Mouse (Mus musculus): ENCODE data around the gene Stoml2. TPM values are rescaled to one million over a fixed set of nuclear protein-coding genes. Genes with fewer than 3 reads are reported as not detected.
A peak's percentile ranks its signal among the peaks of the same experiment; 100 is the strongest.

Stoml2 gene
- polyA plus RNA-seq, 1 experiment from 2014 or later, result 365 TPM

- no peak for ATAC-seq (ENCODE audit: low FRiP score)
- Histone ChIP-seq H3K27me3 (ENCODE audit: control insufficient read depth, insufficient read depth, low read length) (no peaks in the 10 kb centered on the region), H3K4me3 (ENCODE audit: low read depth, low read length) (no peak overlapping the region), H3K4me2 (peak overlapping the region; percentile 8; the same call in 1 of the 2 replicates), H3K27ac (ENCODE audit: low read depth, low read length) (peak overlapping the region; percentile 42; the same call in 1 of the 2 replicates), H3K9me3 (ENCODE audit: control insufficient read depth, low read length) (no peaks in the 10 kb centered on the region), H3K4me1 (ENCODE audit: control insufficient read depth, insufficient read depth, low read length) (peaks cover 37% of the 10 kb centered on the region), H3K9ac (ENCODE audit: low read length) (no peak overlapping the region; the same call in 1 of the 2 replicates), H3K36me3 (ENCODE audit: control insufficient read depth, insufficient read depth, low read length) (peaks cover 6% of the 10 kb centered on the region)
- no peak for DNase-seq (ENCODE audit: low spot score, missing footprints)
- 63% methylated on average over 9 of the region's 9 CpGs for WGBS
Measured at GRCm38 (mm10) chr4:43040881-43041547, 9.5 kb upstream of the Stoml2 start.

DNA sequence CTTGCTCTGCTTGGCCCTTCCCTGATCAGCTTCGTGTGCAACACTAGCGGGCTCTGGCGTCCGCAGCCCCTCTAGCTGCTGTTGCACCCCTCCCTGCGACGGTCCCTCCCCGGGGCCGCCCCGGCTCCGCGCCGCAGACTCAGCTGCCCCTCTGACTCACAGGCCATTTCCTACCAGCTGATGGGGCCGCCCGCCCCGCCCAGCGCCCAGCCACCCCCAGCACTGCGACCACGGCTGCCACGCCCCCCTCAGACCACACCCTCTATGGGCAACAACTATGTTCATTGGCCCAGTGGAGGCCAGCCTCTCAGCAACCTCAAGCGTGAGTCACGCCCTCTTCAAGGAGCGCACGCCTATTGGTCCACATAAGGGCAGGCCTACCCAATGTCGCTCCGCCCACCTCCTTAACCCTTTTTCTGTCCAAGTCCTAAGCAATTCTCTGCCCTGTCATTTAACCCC, 8.6 kb upstream of the Stoml2 start:
- H3K36me3 ChIP-seq (ENCODE audit: control insufficient read depth, insufficient read depth, low read length), result peaks cover 7% of the 10 kb centered on the region
- 0% methylated on average over 25 of the region's 25 CpGs for WGBS
- peak overlapping the region; percentile 76 for H3K9ac ChIP-seq (ENCODE audit: low read length)
- peaks cover 37% of the 10 kb centered on the region for H3K4me1 ChIP-seq (ENCODE audit: control insufficient read depth, insufficient read depth, low read length)
- DNase-seq (ENCODE audit: low spot score, missing footprints) (peak; percentile 98), ATAC-seq (ENCODE audit: low FRiP score) (peak; percentile 92)
- peak overlapping the region; percentile 78 for H3K4me2 ChIP-seq
- H3K9me3 ChIP-seq (ENCODE audit: control insufficient read depth, low read length), result no peaks in the 10 kb centered on the region
- peak overlapping the region; percentile 67 for H3K27ac ChIP-seq (ENCODE audit: low read depth, low read length)
- H3K27me3 ChIP-seq (ENCODE audit: control insufficient read depth, insufficient read depth, low read length), result no peaks in the 10 kb centered on the region
- H3K4me3 ChIP-seq (ENCODE audit: low read depth, low read length), result peak overlapping the region; percentile 70

DNA sequence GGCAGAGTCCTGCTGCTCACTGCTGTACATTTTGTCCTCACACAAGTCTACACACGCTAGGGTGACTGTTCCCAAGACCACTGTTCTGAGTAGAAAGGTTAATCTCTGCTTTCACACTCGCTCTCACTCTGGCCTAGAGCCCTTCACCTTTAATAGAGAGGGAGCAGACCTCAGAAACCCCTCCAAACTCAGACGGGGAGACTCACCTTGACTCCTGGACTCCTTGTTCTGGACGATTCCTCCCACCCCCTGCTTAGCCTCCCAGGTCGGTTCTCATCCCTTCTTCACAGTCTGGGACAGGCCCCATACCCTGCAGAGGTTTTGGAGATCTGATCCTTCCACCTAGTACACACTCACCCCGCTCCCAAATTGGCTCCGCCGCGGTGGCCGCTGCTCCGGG, 8.1 kb upstream of the Stoml2 start:
- peak overlapping the region; percentile 67 for H3K27ac ChIP-seq (ENCODE audit: low read depth, low read length)
- WGBS, result 2% methylated on average over 11 of the region's 11 CpGs
- ATAC-seq (ENCODE audit: low FRiP score), result no peak
- H3K9me3 ChIP-seq (ENCODE audit: control insufficient read depth, low read length), result no peaks in the 10 kb centered on the region
- peak overlapping the region; percentile 78 for H3K4me2 ChIP-seq
- peak overlapping the region; percentile 70 for H3K4me3 ChIP-seq (ENCODE audit: low read depth, low read length)
- DNase-seq (ENCODE audit: low spot score, missing footprints), result peak; percentile 91
- peaks cover 7% of the 10 kb centered on the region for H3K36me3 ChIP-seq (ENCODE audit: control insufficient read depth, insufficient read depth, low read length)
- H3K4me1 ChIP-seq (ENCODE audit: control insufficient read depth, insufficient read depth, low read length), result peaks cover 33% of the 10 kb centered on the region
- peak overlapping the region; percentile 76 for H3K9ac ChIP-seq (ENCODE audit: low read length)
- H3K27me3 ChIP-seq (ENCODE audit: control insufficient read depth, insufficient read depth, low read length), result no peaks in the 10 kb centered on the region

DNA sequence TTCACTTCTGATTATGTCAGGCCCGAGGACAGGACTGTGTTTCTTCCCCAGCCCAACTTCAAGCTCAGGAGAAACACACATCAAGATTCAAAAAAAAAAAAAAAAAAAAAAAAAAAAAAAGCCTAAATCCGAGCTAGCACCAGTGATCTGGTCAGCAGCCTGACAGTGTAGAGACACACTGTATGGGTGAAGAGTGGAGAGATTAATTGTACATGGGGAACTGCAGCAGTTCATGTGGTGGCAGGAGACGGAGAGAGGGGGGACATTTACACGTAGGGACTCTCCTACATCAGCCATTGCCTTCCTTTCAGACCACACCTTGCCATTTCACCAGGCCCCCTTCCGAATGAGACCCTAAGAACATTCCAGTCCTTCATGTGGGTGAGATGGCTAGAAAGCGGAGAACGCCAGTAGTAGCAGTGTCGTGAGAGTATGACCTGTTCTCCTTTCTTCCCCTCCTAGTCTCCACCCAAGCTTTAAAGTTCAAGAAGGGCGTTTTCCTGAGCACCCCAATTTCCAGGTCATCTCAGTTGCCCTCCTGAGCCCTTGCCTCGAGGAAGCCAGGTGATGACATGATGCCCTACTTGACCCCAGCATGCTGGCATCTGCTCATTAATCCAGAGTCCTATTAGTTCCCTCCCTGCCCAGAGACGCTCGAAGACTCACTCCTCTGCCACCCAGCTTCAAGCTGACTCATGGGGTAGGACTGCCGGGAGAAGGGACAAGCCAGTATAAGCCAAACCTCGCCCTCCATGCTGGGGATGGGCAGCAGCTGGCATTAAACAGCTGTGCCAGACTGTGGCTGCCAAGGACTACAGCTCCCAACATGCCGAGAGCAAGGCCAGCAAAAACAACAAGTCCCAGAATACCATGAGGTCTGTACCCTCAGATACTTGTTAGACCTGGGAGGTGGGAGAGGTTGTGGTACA, 7.3 kb upstream of the Stoml2 start:
- Histone ChIP-seq H3K9me3 (ENCODE audit: control insufficient read depth, low read length) (no peaks in the 10 kb centered on the region), H3K27me3 (ENCODE audit: control insufficient read depth, insufficient read depth, low read length) (no peaks in the 10 kb centered on the region), H3K36me3 (ENCODE audit: control insufficient read depth, insufficient read depth, low read length) (peaks cover 10% of the 10 kb centered on the region), H3K4me3 (ENCODE audit: low read depth, low read length) (peak overlapping the region; percentile 70), H3K9ac (ENCODE audit: low read length) (peak overlapping the region; percentile 76), H3K4me2 (peak overlapping the region; percentile 78), H3K27ac (ENCODE audit: low read depth, low read length) (no peak overlapping the region; the same call in 1 of the 2 replicates), H3K4me1 (ENCODE audit: control insufficient read depth, insufficient read depth, low read length) (peaks cover 27% of the 10 kb centered on the region)
- ATAC-seq (ENCODE audit: low FRiP score) (no peak), DNase-seq (ENCODE audit: low spot score, missing footprints) (no peak)
- 64% methylated on average over 15 of the region's 15 CpGs for WGBS

DNA sequence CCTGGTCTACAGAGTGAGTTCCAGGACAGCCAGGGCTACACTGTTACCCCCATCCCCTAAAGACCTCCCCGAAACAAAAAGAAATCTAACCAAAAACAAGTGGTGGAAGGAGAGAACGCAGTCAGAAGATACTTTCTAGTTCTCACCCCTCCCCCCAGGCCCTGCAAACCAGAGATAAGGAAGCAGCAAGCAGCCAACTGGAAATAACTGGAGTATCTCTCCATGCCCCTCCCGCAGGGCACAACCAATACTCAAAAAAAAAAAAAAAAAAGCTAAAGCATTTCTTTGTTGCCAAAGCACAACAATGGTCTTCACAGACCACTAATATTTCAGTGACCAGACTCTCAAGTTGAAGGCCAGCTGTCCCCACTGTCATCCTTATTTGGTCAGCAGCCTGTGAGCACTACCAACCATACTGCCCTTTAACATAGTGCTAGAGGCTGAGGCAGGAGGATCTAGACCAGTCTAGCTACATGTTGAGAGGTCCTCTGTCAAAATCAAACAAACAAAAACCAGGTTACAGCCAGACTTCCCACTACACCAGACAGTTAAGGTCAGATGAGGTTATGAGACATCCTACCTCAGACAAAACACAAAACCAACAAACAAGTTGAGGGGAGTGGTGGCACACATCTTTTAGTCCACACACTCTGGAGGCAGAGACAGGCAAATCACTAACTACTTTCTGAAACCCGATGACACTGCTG, 6.5 kb upstream of the Stoml2 start:
- no peak overlapping the region for H3K9ac ChIP-seq (ENCODE audit: low read length)
- H3K9me3 ChIP-seq (ENCODE audit: control insufficient read depth, low read length), result no peaks in the 10 kb centered on the region
- no peaks in the 10 kb centered on the region for H3K27me3 ChIP-seq (ENCODE audit: control insufficient read depth, insufficient read depth, low read length)
- H3K36me3 ChIP-seq (ENCODE audit: control insufficient read depth, insufficient read depth, low read length), result peaks cover 14% of the 10 kb centered on the region
- no peak overlapping the region for H3K27ac ChIP-seq (ENCODE audit: low read depth, low read length)
- H3K4me2 ChIP-seq, result no peak overlapping the region; the same call in 1 of the 2 replicates
- H3K4me1 ChIP-seq (ENCODE audit: control insufficient read depth, insufficient read depth, low read length), result peaks cover 22% of the 10 kb centered on the region
- DNase-seq (ENCODE audit: low spot score, missing footprints), result no peak
- 73% methylated on average over 4 of the region's 4 CpGs for WGBS
- no peak overlapping the region for H3K4me3 ChIP-seq (ENCODE audit: low read depth, low read length)
- no peak for ATAC-seq (ENCODE audit: low FRiP score)

GRCm38 (mm10) chr4:43036356-43036755, 4.8 kb upstream of the Stoml2 start:
- Histone ChIP-seq H3K9ac (ENCODE audit: low read length) (no peak overlapping the region), H3K9me3 (ENCODE audit: control insufficient read depth, low read length) (no peaks in the 10 kb centered on the region), H3K4me1 (ENCODE audit: control insufficient read depth, insufficient read depth, low read length) (peaks cover 32% of the 10 kb centered on the region), H3K27me3 (ENCODE audit: control insufficient read depth, insufficient read depth, low read length) (no peaks in the 10 kb centered on the region), H3K36me3 (ENCODE audit: control insufficient read depth, insufficient read depth, low read length) (peaks cover 14% of the 10 kb centered on the region), H3K4me3 (ENCODE audit: low read depth, low read length) (no peak overlapping the region), H3K4me2 (no peak overlapping the region), H3K27ac (ENCODE audit: low read depth, low read length) (no peak overlapping the region)
- ATAC-seq (ENCODE audit: low FRiP score) (no peak), DNase-seq (ENCODE audit: low spot score, missing footprints) (no peak)
- WGBS, result 89% methylated on average over 10 of the region's 10 CpGs

DNA sequence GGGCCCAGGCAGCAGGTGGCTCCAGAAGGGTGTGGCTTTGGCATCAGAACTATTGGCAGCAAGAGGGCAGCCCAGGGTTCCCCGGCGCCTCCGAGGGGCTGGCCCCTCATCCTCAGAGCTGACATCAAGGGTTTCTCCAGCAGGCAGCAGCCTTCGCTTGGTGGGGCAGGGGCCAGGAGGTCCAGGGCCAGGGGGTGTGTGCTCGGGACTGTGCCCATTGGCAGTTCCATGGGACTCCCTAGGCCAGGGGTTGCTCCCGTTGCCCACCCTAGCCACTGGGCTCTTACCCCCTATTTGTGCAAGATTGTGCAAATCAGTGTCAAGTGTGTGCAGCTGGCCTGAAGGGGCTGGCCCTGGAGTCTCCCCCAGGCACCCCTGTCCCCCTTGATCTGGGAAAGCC, 4.3 kb upstream of the Stoml2 start:
- no peak for DNase-seq (ENCODE audit: low spot score, missing footprints)
- WGBS, result 86% methylated on average over 6 of the region's 6 CpGs
- peaks cover 14% of the 10 kb centered on the region for H3K36me3 ChIP-seq (ENCODE audit: control insufficient read depth, insufficient read depth, low read length)
- H3K4me1 ChIP-seq (ENCODE audit: control insufficient read depth, insufficient read depth, low read length), result peaks cover 29% of the 10 kb centered on the region
- no peak for ATAC-seq (ENCODE audit: low FRiP score)
- H3K9me3 ChIP-seq (ENCODE audit: control insufficient read depth, low read length), result no peaks in the 10 kb centered on the region
- H3K27ac ChIP-seq (ENCODE audit: low read depth, low read length), result no peak overlapping the region
- no peak overlapping the region for H3K4me3 ChIP-seq (ENCODE audit: low read depth, low read length)
- H3K9ac ChIP-seq (ENCODE audit: low read length), result no peak overlapping the region
- no peak overlapping the region for H3K4me2 ChIP-seq
- no peaks in the 10 kb centered on the region for H3K27me3 ChIP-seq (ENCODE audit: control insufficient read depth, insufficient read depth, low read length)

- no peaks in the 10 kb centered on the region for H3K9me3 ChIP-seq (ENCODE audit: control insufficient read depth, low read length)
- ATAC-seq (ENCODE audit: low FRiP score), result no peak
- H3K36me3 ChIP-seq (ENCODE audit: control insufficient read depth, insufficient read depth, low read length), result peaks cover 21% of the 10 kb centered on the region
- DNase-seq (ENCODE audit: low spot score, missing footprints), result no peak
- no peak overlapping the region for H3K4me2 ChIP-seq
- H3K27me3 ChIP-seq (ENCODE audit: control insufficient read depth, insufficient read depth, low read length), result no peaks in the 10 kb centered on the region
- H3K4me1 ChIP-seq (ENCODE audit: control insufficient read depth, insufficient read depth, low read length), result peaks cover 18% of the 10 kb centered on the region
- H3K4me3 ChIP-seq (ENCODE audit: low read depth, low read length), result no peak overlapping the region
- no peak overlapping the region for H3K27ac ChIP-seq (ENCODE audit: low read depth, low read length)
- H3K9ac ChIP-seq (ENCODE audit: low read length), result no peak overlapping the region
- WGBS, result 85% methylated on average over 14 of the region's 14 CpGs
Measured at GRCm38 (mm10) chr4:43033481-43033880, 2.0 kb upstream of the Stoml2 start.

Data from midbrain, embryonic 11.5 days (tissue).